Mouse (Mus musculus) liver, embryonic 16.5 days (tissue): ENCODE data around the gene Fam102a. TPM values are rescaled to one million over a fixed set of nuclear protein-coding genes. Genes with fewer than 3 reads are reported as not detected.
A peak's percentile ranks its signal among the peaks of the same experiment; 100 is the strongest.

Source experiments
- ATAC-seq: fragments of 200-750 bp; cut with Nextera tagmentation; 2 replicates; pipeline ENCODE4 v1.8.0; 2017; ENCODE audit warnings: low read depth, mild to moderate bottlenecking, moderate number of reproducible peaks, moderate library complexity
- H3K27ac ChIP-seq: fragments of 300-500 bp; sonication (generic); 2 replicates; pipeline ENCODE4 v1.5.1; 2014; ENCODE audit warnings: mild to moderate bottlenecking, low read length
- H3K27me3 ChIP-seq: fragments of 300-500 bp; sonication (generic); 2 replicates; pipeline ENCODE4 v1.6.1; 2014; ENCODE audit warnings: low read depth, low read length, mixed read lengths; ENCODE audit not compliant: control insufficient read depth, insufficient read depth
- H3K36me3 ChIP-seq: fragments of 300-500 bp; sonication (generic); 2 replicates; pipeline ENCODE4 v1.6.1; 2014; ENCODE audit warnings: mild to moderate bottlenecking; ENCODE audit not compliant: control insufficient read depth, insufficient read depth
- H3K4me1 ChIP-seq: fragments of 300-500 bp; sonication (generic); 2 replicates; pipeline ENCODE4 v1.6.1; 2014; ENCODE audit warnings: low read depth, low read length, mixed read lengths; ENCODE audit not compliant: control insufficient read depth
- H3K4me2 ChIP-seq: fragments of 300-500 bp; sonication (generic); 2 replicates; pipeline ENCODE4 v1.6.1; 2014; ENCODE audit warnings: low read depth, low read length, mixed read lengths
- H3K4me3 ChIP-seq: fragments of 300-500 bp; sonication (generic); 2 replicates; pipeline ENCODE4 v1.5.1; 2014; ENCODE audit warnings: low read depth, mild to moderate bottlenecking, low read length
- H3K9ac ChIP-seq: fragments of 300-500 bp; sonication (generic); 2 replicates; pipeline ENCODE4 v1.6.1; 2014; ENCODE audit warnings: low read depth, low read length
- H3K9me3 ChIP-seq: fragments of 300-500 bp; sonication (generic); replicated peaks from 2 replicates; pipeline ENCODE4 v1.6.1; 2016; ENCODE audit warnings: low read length; ENCODE audit not compliant: control insufficient read depth
- WGBS: fragments of 180-500 bp; shearing (Covaris S2); extraction: QIAGEN DNeasy Blood & Tissue Kit; methylation state at CpG from one replicate; pipeline ENCODE4 v1.1.7; 2014; ENCODE audit not compliant: insufficient replicate concordance; 5-methylcytosine and 5-hydroxymethylcytosine counted together
- polyA plus RNA-seq: library from polyadenylated mRNA; unstranded; fragments of >200 nt; fragmentation: Nextera tagmentation; extraction: Ambion mirVana; gene quantifications from 2 replicates; pipeline ENCODE4 v1.2.1, GENCODE M21; 2015

Gene Fam102a
- polyA plus RNA-seq, 1 experiment from 2014 or later, result 1.6 TPM

DNA sequence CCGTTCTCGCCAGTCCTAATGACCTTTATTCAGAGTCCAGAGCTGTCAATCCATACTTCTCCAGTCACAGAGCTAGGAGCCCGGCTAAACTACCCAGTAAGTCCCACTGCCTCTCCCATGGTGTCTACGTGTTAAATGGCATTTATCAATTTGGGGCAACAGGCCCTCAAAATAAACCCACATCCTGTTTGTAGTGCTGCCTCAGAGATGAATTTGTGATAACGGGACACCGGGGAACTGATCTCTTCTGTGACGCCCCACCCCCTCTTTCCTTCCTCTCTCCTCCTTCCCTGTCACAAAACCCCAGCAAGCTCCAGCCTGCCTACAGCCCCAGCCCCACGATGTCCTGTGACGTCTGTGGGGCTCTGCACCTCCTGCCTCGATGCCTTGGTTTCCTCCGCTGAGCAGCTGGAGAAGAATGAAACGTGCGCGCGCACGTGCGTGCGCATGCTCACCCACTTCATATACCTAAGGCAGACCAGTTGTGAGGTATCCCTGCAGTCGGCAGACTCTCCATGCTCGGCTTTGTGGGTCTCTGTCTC, 39.9 kb upstream of the Fam102a start:
- Histone ChIP-seq H3K4me2 (peak overlapping the region; percentile 60), H3K27ac (peak overlapping the region; percentile 53), H3K27me3 (no peaks in the 10 kb centered on the region), H3K9ac (0 out of 2 replicates have a peak overlapping the region, but pooled peaks have one; percentile 24), H3K4me3 (peak overlapping the region; percentile 37), H3K36me3 (no peaks in the 10 kb centered on the region), H3K9me3 (no peaks in the 10 kb centered on the region), H3K4me1 (peaks cover 17% of the 10 kb centered on the region)
- ATAC-seq, result peak; percentile 66
- WGBS, result 15% methylated on average over 20 of the region's 20 CpGs

DNA sequence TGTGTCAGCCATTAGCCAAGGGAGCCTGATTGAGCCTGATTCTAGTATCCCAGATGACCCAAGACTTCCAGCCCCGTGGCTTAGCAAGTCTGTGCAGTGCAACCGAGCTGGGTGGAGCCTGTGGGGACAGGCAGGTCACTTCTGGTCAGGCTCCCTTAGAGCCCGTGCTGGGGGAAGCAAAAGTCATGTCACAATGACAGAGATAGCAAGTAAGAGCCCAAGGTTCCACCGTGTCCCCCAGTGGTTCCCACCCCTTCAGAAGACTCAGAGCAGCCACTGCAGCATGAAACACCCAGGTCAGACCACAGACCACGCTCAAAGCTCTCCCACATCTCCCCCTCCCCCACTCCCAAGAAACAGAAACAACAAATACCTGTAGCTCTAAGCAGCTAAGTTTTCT, 38.9 kb upstream of the Fam102a start:
- Histone ChIP-seq H3K27me3 (no peaks in the 10 kb centered on the region), H3K9ac (no peak overlapping the region), H3K9me3 (no peaks in the 10 kb centered on the region), H3K27ac (no peak overlapping the region), H3K36me3 (no peaks in the 10 kb centered on the region), H3K4me1 (peaks cover 17% of the 10 kb centered on the region), H3K4me2 (0 out of 2 replicates have a peak overlapping the region, but pooled peaks have one; percentile 60), H3K4me3 (no peak overlapping the region)
- ATAC-seq, result peak; percentile 35; the same call in 1 of the 2 replicates
- 14% methylated on average over 5 of the region's 5 CpGs for WGBS

DNA sequence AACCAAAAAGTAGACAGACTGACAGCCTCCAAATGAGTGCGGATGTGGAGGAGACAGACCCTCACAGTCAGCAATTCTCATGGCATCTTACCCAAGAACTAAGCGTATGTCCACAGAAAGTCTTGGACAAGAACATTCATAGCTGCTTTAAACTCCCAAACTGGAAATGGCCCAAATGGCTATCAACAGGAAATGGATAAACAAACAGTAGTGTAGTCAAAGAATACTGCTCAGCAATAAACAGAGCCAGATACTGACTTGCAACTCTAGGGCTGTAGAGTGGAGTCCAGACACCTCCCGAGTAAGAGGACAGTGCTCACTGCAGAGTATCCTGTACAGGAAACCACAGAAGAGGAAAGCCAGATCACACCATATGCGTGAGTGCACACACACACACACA, 35.8 kb upstream of the Fam102a start:
- peak; percentile 51 for ATAC-seq
- Histone ChIP-seq H3K4me2 (no peak overlapping the region), H3K27ac (no peak overlapping the region)

DNA sequence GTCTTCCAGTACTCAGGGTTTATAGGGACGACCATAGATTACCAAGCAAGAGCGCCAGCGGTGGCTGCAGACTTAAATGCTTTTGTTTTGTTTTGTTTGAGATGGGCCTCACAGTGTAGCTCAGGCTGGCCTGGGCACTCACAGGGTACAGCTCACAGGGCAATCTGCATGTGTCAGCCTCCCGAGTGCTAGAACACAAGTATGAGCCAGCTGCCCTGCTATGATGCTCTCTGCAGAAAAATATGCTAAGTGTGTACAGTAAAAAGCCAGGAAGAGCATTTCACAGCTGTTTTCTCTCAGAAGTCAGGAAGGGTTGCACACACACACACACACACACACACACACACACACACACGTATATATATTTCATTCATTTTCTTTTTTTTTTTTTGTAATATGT, 34.7 kb upstream of the Fam102a start:
- H3K36me3 ChIP-seq, result no peaks in the 10 kb centered on the region
- ATAC-seq, result no peak
- H3K4me2 ChIP-seq, result no peak overlapping the region
- H3K9me3 ChIP-seq, result no peaks in the 10 kb centered on the region
- H3K4me3 ChIP-seq, result no peak overlapping the region
- no peak overlapping the region for H3K9ac ChIP-seq
- no peaks in the 10 kb centered on the region for H3K27me3 ChIP-seq
- 58% methylated on average over 5 of the region's 5 CpGs for WGBS
- H3K27ac ChIP-seq, result no peak overlapping the region
- peaks cover 5% of the 10 kb centered on the region for H3K4me1 ChIP-seq

More for the DNA sequence above, 35.8 kb upstream of the Fam102a start:
- H3K36me3 ChIP-seq, result no peaks in the 10 kb centered on the region
- H3K27me3 ChIP-seq, result no peaks in the 10 kb centered on the region
- peaks cover 16% of the 10 kb centered on the region for H3K4me1 ChIP-seq
- H3K4me3 ChIP-seq, result no peak overlapping the region
- WGBS, result 54% methylated on average over 4 of the region's 4 CpGs
- H3K9ac ChIP-seq, result no peak overlapping the region
- H3K9me3 ChIP-seq, result no peaks in the 10 kb centered on the region

DNA sequence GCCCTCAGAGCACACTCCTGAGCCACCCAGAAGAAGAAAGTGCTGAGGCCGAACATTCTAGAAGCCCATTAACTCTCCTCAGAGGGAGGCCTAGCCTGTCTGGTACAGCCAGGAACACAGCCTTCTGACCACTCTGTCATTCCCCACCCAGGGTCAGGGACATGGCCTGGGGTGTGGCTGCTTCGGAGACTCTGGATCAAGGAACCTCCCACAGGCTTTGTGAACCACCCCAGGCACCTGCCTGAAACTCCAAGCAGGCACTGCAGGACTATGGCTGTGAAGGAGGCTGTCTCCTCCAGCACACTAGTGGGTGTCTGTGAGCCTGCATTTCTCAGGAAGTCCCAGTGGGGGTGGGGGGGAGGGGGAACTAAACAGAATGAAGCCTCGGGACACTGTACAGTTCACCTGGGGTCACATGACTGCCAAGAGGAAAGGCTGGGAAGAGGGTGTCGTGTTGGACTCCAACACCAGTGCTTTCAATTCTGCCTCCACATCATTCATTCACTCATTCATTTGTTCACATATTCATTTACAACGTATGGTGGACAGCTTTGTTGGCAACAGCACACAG, 33.3 kb upstream of the Fam102a start:
- Histone ChIP-seq H3K4me3 (no peak overlapping the region), H3K27ac (no peak overlapping the region), H3K9ac (no peak overlapping the region), H3K9me3 (no peaks in the 10 kb centered on the region; the same call in 1 of the 2 replicates), H3K4me1 (no peaks in the 10 kb centered on the region; the same call in 1 of the 2 replicates), H3K27me3 (no peaks in the 10 kb centered on the region), H3K4me2 (no peak overlapping the region), H3K36me3 (no peaks in the 10 kb centered on the region)
- WGBS, result 53% methylated on average over 5 of the region's 5 CpGs
- ATAC-seq, result no peak

DNA sequence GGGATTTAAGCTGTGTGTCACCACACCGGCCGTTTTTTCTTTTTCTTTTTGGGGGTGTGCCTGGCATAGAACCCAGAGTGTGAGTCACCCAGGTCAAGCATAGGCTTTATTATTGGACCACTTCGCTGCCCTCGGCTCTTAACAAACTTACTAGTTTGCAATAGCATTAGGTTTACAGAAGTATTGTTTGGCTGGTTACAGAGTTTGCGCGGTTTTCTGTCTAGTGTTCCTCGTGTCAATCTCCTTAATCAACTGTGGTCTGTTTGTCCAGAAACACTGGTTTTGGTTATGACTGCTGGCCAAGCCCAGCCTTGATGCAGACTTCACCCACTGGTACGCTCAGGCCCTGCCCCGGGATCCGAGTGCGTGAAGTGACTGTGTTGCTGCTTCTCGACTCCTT, 32.3 kb upstream of the Fam102a start:
- WGBS, result 54% methylated on average over 12 of the region's 12 CpGs
- no peak for ATAC-seq
- Histone ChIP-seq H3K36me3 (no peaks in the 10 kb centered on the region), H3K4me3 (no peak overlapping the region), H3K9me3 (no peaks in the 10 kb centered on the region; the same call in 1 of the 2 replicates), H3K4me1 (no peaks in the 10 kb centered on the region; the same call in 1 of the 2 replicates), H3K27me3 (no peaks in the 10 kb centered on the region), H3K4me2 (no peak overlapping the region), H3K9ac (no peak overlapping the region), H3K27ac (no peak overlapping the region)

DNA sequence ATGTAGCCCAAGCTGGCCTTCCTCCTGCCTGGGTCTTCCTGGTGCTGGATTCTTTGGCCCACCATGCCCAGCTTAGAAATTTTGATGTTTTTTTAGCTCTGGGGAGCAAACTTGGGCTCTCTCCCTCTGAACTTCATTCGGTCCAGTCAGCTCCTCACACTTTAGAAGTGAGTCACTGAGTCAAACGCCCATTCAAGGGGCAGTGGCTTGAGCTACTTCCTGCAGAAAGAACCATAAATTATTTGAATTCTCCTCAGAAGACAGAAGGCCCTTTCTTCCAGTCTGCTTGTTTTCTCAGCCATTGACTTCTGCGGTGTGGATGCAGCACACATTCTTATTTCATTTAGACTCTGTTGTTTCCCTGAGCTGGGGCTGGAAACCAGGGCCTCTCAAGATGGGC, 31.5 kb upstream of the Fam102a start:
- no peaks in the 10 kb centered on the region; the same call in 1 of the 2 replicates for H3K4me1 ChIP-seq
- H3K27ac ChIP-seq, result no peak overlapping the region
- H3K4me2 ChIP-seq, result no peak overlapping the region
- H3K36me3 ChIP-seq, result no peaks in the 10 kb centered on the region
- no peak for ATAC-seq
- no peak overlapping the region for H3K4me3 ChIP-seq
- H3K9ac ChIP-seq, result no peak overlapping the region
- no peaks in the 10 kb centered on the region for H3K27me3 ChIP-seq
- no peaks in the 10 kb centered on the region; the same call in 1 of the 2 replicates for H3K9me3 ChIP-seq
- WGBS, result 26% methylated on average over 3 of the region's 3 CpGs

DNA sequence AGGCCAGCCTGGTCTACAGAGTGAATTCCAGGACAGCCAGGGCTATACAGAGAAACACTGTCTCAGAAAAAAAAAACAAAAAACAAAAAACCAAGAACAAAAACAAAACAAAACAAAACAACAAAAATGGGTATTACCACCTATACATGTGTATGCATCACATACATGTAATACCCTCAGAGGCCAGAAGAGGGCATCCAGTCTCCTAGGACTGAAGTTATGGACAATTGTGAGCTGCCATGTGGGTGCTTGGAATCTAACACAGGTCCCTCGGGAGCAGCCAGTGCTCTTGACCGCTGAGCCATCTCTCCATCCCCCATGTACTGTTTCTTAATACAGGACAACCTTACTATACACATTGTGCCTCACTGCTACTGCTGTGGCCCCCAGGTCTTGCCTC, 29.6 kb upstream of the Fam102a start:
- H3K4me2 ChIP-seq, result no peak overlapping the region
- 89% methylated on average over 2 of the region's 2 CpGs for WGBS
- H3K27ac ChIP-seq, result no peak overlapping the region
- no peak overlapping the region for H3K4me3 ChIP-seq
- ATAC-seq, result no peak
- H3K9me3 ChIP-seq, result no peaks in the 10 kb centered on the region; the same call in 1 of the 2 replicates
- no peaks in the 10 kb centered on the region for H3K27me3 ChIP-seq
- H3K9ac ChIP-seq, result no peak overlapping the region
- H3K4me1 ChIP-seq, result no peaks in the 10 kb centered on the region; the same call in 1 of the 2 replicates
- H3K36me3 ChIP-seq, result no peaks in the 10 kb centered on the region
